Mouse (Mus musculus) kidney, adult 2 months (tissue): ENCODE results near the gene Icam2. TPM values are rescaled to one million over a fixed set of nuclear protein-coding genes. Genes with fewer than 3 reads are reported as not detected.
A peak's percentile ranks its signal among the peaks of the same experiment; 100 is the strongest.

Experiments used
- DNase-seq: peaks from one replicate; pipeline ENCODE4 v3.0.0; 2021
- H3K27ac ChIP-seq: fragments of 200-500 bp; 2 replicates; pipeline ENCODE4 v1.5.1; 2012; ENCODE audit warnings: low read depth, low read length, control low read depth, inconsistent platforms; ENCODE audit not compliant: insufficient read depth
- H3K27me3 ChIP-seq: fragments of 200-500 bp; replicated peaks from 2 replicates; pipeline ENCODE4 v1.6.1; 2012; ENCODE audit warnings: mild to moderate bottlenecking, moderate library complexity, low read length, inconsistent platforms; ENCODE audit not compliant: control insufficient read depth, insufficient read depth
- H3K36me3 ChIP-seq: fragments of 200-500 bp; 2 replicates; pipeline ENCODE4 v1.6.1; 2012; ENCODE audit warnings: mild to moderate bottlenecking, moderate library complexity, low read length, inconsistent platforms; ENCODE audit not compliant: control insufficient read depth, insufficient read depth
- H3K4me1 ChIP-seq: fragments of 200-500 bp; 2 replicates; pipeline ENCODE4 v1.6.1; 2011; ENCODE audit warnings: low read length; ENCODE audit not compliant: control insufficient read depth, insufficient read depth
- H3K4me3 ChIP-seq: fragments of 200-500 bp; 2 replicates; pipeline ENCODE4 v1.5.1; 2011; ENCODE audit warnings: mild to moderate bottlenecking, low read depth, low read length, control low read depth; ENCODE audit not compliant: insufficient read depth
- CTCF ChIP-seq: fragments of 200-500 bp; conservative IDR thresholded peaks from 2 replicates; pipeline ENCODE4 v1.5.1; 2011; ENCODE audit warnings: low read depth, mild to moderate bottlenecking, control low read depth, low read length, moderate library complexity, mixed read lengths; ENCODE audit not compliant: insufficient read depth, insufficient read length
- POLR2A ChIP-seq: fragments of 200-500 bp; IDR thresholded peaks from one replicate; pipeline ENCODE4 v1.6.1; 2011; ENCODE audit warnings: low read depth, low read length, control low read depth
- WGBS: fragments of 180-500 bp; shearing (Covaris S2); methylation state at CpG from one replicate; pipeline ENCODE4 v1.1.7; 2018; 5-methylcytosine and 5-hydroxymethylcytosine counted together
- polyA plus RNA-seq: library from polyadenylated mRNA; depleted of rRNA; stranded (reverse); fragments of >200 nt; gene quantifications from 2 replicates; pipeline ENCODE4 v1.2.3, GENCODE M21; 2012; rRNA removed

The Icam2 gene
- polyA plus RNA-seq, 1 experiment = 38.1 TPM

GRCm38 (mm10) chr11:106329682-106330081 lies 58.2 kb downstream of the Icam2 start:
- DNase-seq = peak; percentile 52
- Histone ChIP-seq H3K4me1 (peaks cover 8% of the 10 kb centered on the region), H3K4me3 (no peak overlapping the region), H3K36me3 (no peaks in the 10 kb centered on the region), H3K27me3 (no peaks in the 10 kb centered on the region), H3K27ac (no peak overlapping the region)
- WGBS = 49% methylated on average over 7 of the region's 7 CpGs
- TF ChIP-seq POLR2A = no peak
- TF ChIP-seq CTCF = peak; percentile 44

GRCm38 (mm10) chr11:106329128-106329527 lies 58.7 kb downstream of the Icam2 start:
- no peak overlapping the region for H3K4me3 ChIP-seq
- H3K36me3 ChIP-seq = no peaks in the 10 kb centered on the region
- 34% methylated on average over 6 of the region's 6 CpGs for WGBS
- peaks cover 8% of the 10 kb centered on the region for H3K4me1 ChIP-seq
- TF ChIP-seq POLR2A (no peak), CTCF (no peak)
- no peak for DNase-seq
- H3K27ac ChIP-seq = no peak overlapping the region
- H3K27me3 ChIP-seq = no peaks in the 10 kb centered on the region

- Histone ChIP-seq H3K4me3 (no peak overlapping the region), H3K27me3 (no peaks in the 10 kb centered on the region), H3K4me1 (peaks cover 8% of the 10 kb centered on the region), H3K36me3 (no peaks in the 10 kb centered on the region), H3K27ac (no peak overlapping the region)
- 51% methylated on average over 5 of the region's 5 CpGs for WGBS
- no peak for DNase-seq
- no peak for TF ChIP-seq POLR2A
- no peak for TF ChIP-seq CTCF
Measured at GRCm38 (mm10) chr11:106328521-106328920, 59.4 kb downstream of the Icam2 start.

Other genes starting within 250 kb of the Icam2 start
- not detected in 2 replicates for gene Gm10840, start 227.2 kb downstream of the Icam2 start, polyA plus RNA-seq
- 27.8 and 48.3 TPM in 2 replicates for gene Limd2, start 227.2 kb downstream of the Icam2 start, polyA plus RNA-seq
- 28.4 and 28.5 TPM in 2 replicates for gene Strada, start 185.9 kb downstream of the Icam2 start, polyA plus RNA-seq
- 14.0 and 20.6 TPM in 2 replicates for gene Ccdc47, start 171.7 kb downstream of the Icam2 start, polyA plus RNA-seq
- gene Ddx42, start 171.1 kb downstream of the Icam2 start, polyA plus RNA-seq = 8.3 and 10.0 TPM in 2 replicates
- 11.7 TPM in 2 replicates for gene Ftsj3, start 132.0 kb downstream of the Icam2 start, polyA plus RNA-seq
- gene Psmc5, start 131.9 kb downstream of the Icam2 start, polyA plus RNA-seq = 52.5 and 66.9 TPM in 2 replicates
- 70.0 and 77.9 TPM in 2 replicates for gene Smarcd2, start 115.1 kb downstream of the Icam2 start, polyA plus RNA-seq
- 0.02 and 0.03 TPM in 2 replicates for gene Tcam1, start 111.4 kb downstream of the Icam2 start, polyA plus RNA-seq
- gene Gh, start 86.2 kb downstream of the Icam2 start, polyA plus RNA-seq = 0.16 TPM in 1 of 2 replicates, not detected in the other
- 2.7 and 17.9 TPM in 2 replicates for gene Cd79b, start 73.3 kb downstream of the Icam2 start, polyA plus RNA-seq
- gene Scn4a, start 34.8 kb downstream of the Icam2 start, polyA plus RNA-seq = 0.11 and 1.9 TPM in 2 replicates
- 0.12 and 0.58 TPM in 2 replicates for gene Prr29, start 22.6 kb downstream of the Icam2 start, polyA plus RNA-seq
- gene Ern1, start 99.8 kb upstream of the Icam2 start, polyA plus RNA-seq = 12.6 and 15.1 TPM in 2 replicates
- gene Tex2, start 225.3 kb upstream of the Icam2 start, polyA plus RNA-seq = 33.0 and 37.2 TPM in 2 replicates